Mouse (Mus musculus): ENCODE measurements around the gene Olfr1303. TPM values are rescaled to one million over a fixed set of nuclear protein-coding genes. Genes with fewer than 3 reads are reported as not detected.

Olfr1303 gene
- polyA plus RNA-seq (2014; fragmentation: Nextera tagmentation; extraction: Ambion mirVana), result not detected in 2 replicates

DNA sequence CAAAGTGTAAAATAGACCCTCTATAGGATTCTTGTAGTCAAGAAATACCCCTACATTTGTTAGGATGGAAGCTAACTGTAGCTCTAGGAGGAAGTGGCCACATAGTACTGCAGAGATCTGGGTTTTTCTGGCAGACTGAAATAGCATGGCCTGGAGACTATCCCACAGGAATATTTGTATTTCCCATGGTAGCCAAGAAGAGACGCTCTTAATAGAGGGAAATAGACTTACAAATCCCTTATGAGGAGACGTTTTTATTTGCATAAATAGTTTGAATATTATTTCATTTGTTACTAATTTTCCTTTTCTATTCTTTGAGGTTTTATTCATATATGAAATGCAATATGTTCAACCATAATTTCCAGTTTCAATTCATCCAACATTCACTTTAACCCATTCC is at the start of gene Olfr1303:
Olfr1303 (minus strand) TSS at position 101 of the 400 bp plus-strand sequence.
- 76% methylated on average over 2 of the region's 2 CpGs for WGBS
- no peaks in the 10 kb centered on the region for H3K36me3 ChIP-seq (ENCODE audit: insufficient read depth)
- ATAC-seq (ENCODE audit: insufficient read depth) (no peak), DNase-seq (no peak)
- no peak within 1 kb of the TSS for H3K9ac ChIP-seq
- no peak for TF ChIP-seq CTCF (IDR thresholded peaks at IDR 0.05; ENCODE audit: low read depth)
- H3K4me3 ChIP-seq (ENCODE audit: low read depth, low read length), result no peak within 1 kb of the TSS
- H3K27ac ChIP-seq (ENCODE audit: low read depth), result no peak within 1 kb of the TSS
- H3K9me3 ChIP-seq (ENCODE audit: low read depth, low read length), result no peaks in the 10 kb centered on the region
- H3K4me1 ChIP-seq (ENCODE audit: insufficient read depth), result no peaks in the 10 kb centered on the region
- H3K4me2 ChIP-seq, result no peak within 1 kb of the TSS
- H3K27me3 ChIP-seq (ENCODE audit: insufficient read depth, low read length), result no peaks in the 10 kb centered on the region

DNA sequence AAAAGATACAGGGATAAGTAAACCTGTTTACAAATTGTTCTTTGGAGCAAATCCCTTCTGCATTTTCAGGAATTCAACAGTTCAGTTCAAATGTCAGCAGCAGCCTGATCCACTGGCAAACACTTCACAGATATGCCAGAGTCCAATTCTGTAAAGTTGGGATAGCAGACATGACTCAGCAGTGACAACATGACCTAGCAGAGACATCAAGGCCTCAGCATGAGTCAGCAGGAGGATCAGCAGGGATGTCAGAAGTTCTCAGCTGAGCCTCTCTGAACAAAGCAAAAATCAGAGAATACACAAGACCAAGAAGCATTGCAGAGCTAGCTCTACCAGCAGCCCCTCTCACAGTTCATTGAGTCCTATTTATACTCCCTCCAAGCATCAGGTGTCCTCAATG is 7.2 kb downstream of the Olfr1303 start:
- TF ChIP-seq CTCF (IDR thresholded peaks at IDR 0.05; ENCODE audit: low read depth), result no peak
- ATAC-seq (ENCODE audit: insufficient read depth), result no peak
- no peak for DNase-seq
- Histone ChIP-seq H3K4me2 (no peak overlapping the region), H3K9me3 (ENCODE audit: low read depth, low read length) (no peaks in the 10 kb centered on the region), H3K9ac (no peak overlapping the region), H3K4me3 (ENCODE audit: low read depth, low read length) (no peak overlapping the region), H3K36me3 (ENCODE audit: insufficient read depth) (no peaks in the 10 kb centered on the region), H3K27me3 (ENCODE audit: insufficient read depth, low read length) (no peaks in the 10 kb centered on the region), H3K27ac (ENCODE audit: low read depth) (no peak overlapping the region), H3K4me1 (ENCODE audit: insufficient read depth) (no peaks in the 10 kb centered on the region)

DNA sequence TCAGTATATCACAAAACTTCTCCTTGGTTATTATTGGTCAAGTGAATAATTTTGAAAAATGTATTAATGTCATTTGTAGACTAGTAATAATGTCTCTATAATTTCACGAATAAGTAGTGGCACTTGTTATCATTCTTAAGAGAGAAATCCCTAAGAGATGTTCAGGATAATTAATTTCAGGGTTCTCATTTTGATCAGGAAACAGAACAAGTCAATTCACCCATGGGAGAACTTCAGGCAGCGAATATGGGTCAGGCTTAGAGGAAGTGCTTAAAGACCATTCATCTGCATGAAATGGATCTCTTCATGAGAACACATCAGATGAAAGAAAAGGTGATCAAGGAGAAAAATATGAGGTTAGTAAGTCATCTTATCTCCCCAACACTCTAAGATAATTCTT is 43.0 kb downstream of the Olfr1303 start, which contains the start of gene Olfr1302:
Olfr1302 (plus strand) TSS at position 301 of the 400 bp plus-strand sequence.
- WGBS, result 78% methylated on average over 2 of the region's 2 CpGs
- TF ChIP-seq CTCF (IDR thresholded peaks at IDR 0.05; ENCODE audit: low read depth), result no peak

More for the DNA sequence above, 43.0 kb downstream of the Olfr1303 start, which contains the start of gene Olfr1302:
- Histone ChIP-seq H3K9ac (no peak within 1 kb of the TSS), H3K4me2 (no peak within 1 kb of the TSS), H3K4me3 (ENCODE audit: low read depth, low read length) (no peak within 1 kb of the TSS), H3K36me3 (ENCODE audit: insufficient read depth) (no peaks in the 10 kb centered on the region), H3K4me1 (ENCODE audit: insufficient read depth) (no peaks in the 10 kb centered on the region), H3K27me3 (ENCODE audit: insufficient read depth, low read length) (no peaks in the 10 kb centered on the region), H3K27ac (ENCODE audit: low read depth) (no peak within 1 kb of the TSS), H3K9me3 (ENCODE audit: low read depth, low read length) (no peaks in the 10 kb centered on the region)
- ATAC-seq (ENCODE audit: insufficient read depth) (no peak), DNase-seq (no peak)

Other genes starting within 250 kb of the Olfr1303 start
- gene Olfr1297, start 193.8 kb downstream of the Olfr1303 start, polyA plus RNA-seq (2014; fragmentation: Nextera tagmentation; extraction: Ambion mirVana), result not detected in 2 replicates
- gene Olfr1298, start 171.1 kb downstream of the Olfr1303 start, polyA plus RNA-seq (2014; fragmentation: Nextera tagmentation; extraction: Ambion mirVana), result not detected in 2 replicates
- gene Olfr1299, start 158.9 kb downstream of the Olfr1303 start, polyA plus RNA-seq (2014; fragmentation: Nextera tagmentation; extraction: Ambion mirVana), result not detected in 2 replicates
- not detected in 2 replicates for gene Olfr1301, start 69.3 kb downstream of the Olfr1303 start, polyA plus RNA-seq (2014; fragmentation: Nextera tagmentation; extraction: Ambion mirVana)
- not detected in 2 replicates for gene Olfr1302, start 42.9 kb downstream of the Olfr1303 start, polyA plus RNA-seq (2014; fragmentation: Nextera tagmentation; extraction: Ambion mirVana)
- not detected in 2 replicates for gene Olfr1305, start 56.8 kb upstream of the Olfr1303 start, polyA plus RNA-seq (2014; fragmentation: Nextera tagmentation; extraction: Ambion mirVana)
- gene Olfr1306, start 95.9 kb upstream of the Olfr1303 start, polyA plus RNA-seq (2014; fragmentation: Nextera tagmentation; extraction: Ambion mirVana), result not detected in 2 replicates
- gene Olfr1307, start 129.1 kb upstream of the Olfr1303 start, polyA plus RNA-seq (2014; fragmentation: Nextera tagmentation; extraction: Ambion mirVana), result not detected in 2 replicates
- not detected in 2 replicates for gene Olfr1308, start 144.6 kb upstream of the Olfr1303 start, polyA plus RNA-seq (2014; fragmentation: Nextera tagmentation; extraction: Ambion mirVana)
- not detected in 2 replicates for gene Olfr1309, start 169.9 kb upstream of the Olfr1303 start, polyA plus RNA-seq (2014; fragmentation: Nextera tagmentation; extraction: Ambion mirVana)
- not detected in 2 replicates for gene Olfr1310, start 192.4 kb upstream of the Olfr1303 start, polyA plus RNA-seq (2014; fragmentation: Nextera tagmentation; extraction: Ambion mirVana)
- not detected in 2 replicates for gene Olfr1311, start 204.1 kb upstream of the Olfr1303 start, polyA plus RNA-seq (2014; fragmentation: Nextera tagmentation; extraction: Ambion mirVana)
- gene Olfr1312, start 229.9 kb upstream of the Olfr1303 start, polyA plus RNA-seq (2014; fragmentation: Nextera tagmentation; extraction: Ambion mirVana), result not detected in 2 replicates